Mouse (Mus musculus): Measurements from ENCODE around the gene Cfap77.

GRCm38 (mm10) chr2:28980080-28980910 lies 74.6 kb downstream of the Cfap77 start:
- TF ChIP-seq GATA1 (IDR thresholded peaks at IDR 0.05; ENCODE audit: borderline replicate concordance, low read length) = no peak
- no peak for TF ChIP-seq CTCF (IDR thresholded peaks at IDR 0.05; ENCODE audit: low read depth, low read length)
- TF ChIP-seq TAL1 (conservative IDR thresholded peaks at IDR 0.05; ENCODE audit: low read depth, low read length) = no peak
- TF ChIP-seq GATA2 (IDR thresholded peaks at IDR 0.05; ENCODE audit: borderline replicate concordance, low read depth, low read length) = no peak
- no peak for TF ChIP-seq POLR2AphosphoS5 (IDR thresholded peaks at IDR 0.05; ENCODE audit: insufficient replicate concordance, low read depth, low read length)
